Comparison of ENCODE assay signal across 8 mouse cellular contexts in the genomic region with DNA sequence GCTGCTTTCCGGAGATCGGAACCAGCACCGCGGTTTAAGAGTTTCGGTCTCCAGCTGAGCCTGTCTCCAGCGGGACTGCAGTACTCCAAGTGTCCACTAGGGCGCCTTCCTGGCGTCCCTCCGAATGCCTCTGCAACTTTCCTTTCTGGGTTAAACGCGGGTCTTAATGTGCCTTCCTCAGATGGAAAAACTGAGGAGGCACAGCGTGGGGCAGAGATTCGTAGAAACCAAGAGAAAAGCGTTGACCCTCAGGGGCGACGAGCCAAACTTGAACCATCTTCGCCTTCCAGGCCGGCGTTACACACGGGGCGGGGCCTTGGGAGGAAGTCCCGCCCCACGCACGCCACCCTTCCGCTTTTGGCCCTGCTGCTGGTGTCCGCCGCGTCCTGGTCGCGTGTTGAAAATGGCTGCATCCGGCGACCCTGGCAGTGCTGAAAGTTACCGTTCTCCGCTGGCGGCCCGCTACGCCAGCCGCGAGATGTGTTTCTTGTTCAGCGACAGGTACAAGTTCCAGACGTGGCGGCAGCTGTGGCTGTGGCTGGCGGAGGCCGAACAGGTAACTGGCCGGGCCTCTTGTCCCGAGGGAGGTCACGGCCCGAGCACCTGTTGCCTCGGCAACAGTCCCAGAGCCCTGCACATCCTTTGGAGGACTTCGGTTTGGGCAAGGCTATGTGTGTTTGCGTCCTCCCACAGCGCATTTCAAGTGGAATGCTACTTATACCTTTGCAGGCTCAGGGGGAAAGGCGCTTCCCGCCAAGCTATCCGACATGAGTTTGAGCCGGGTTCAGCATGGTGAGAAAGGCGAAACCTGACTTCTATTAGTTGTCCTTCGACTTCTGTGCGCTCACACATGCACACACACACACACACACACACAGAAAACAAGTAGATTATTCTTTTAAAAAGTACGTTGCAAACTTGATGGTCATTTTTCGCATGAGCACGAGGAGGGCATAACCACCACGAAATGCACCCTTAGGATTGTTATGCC. TPM values are rescaled to one million over a fixed set of nuclear protein-coding genes. Genes with fewer than 3 reads are reported as not detected.
DNase-seq lines count a peak whose midpoint lies in the region; ATAC-seq and TF ChIP-seq lines count a peak whose summit lies in the region.

Adsl (plus strand) TSS at position 346 of the 991 bp plus-strand sequence.

- no peaks in the 10 kb centered on the region for H3K27me3 ChIP-seq in E14TG2a.4 (ENCODE audit: insufficient read depth, low read length)
- no peaks in the 10 kb centered on the region for H3K27me3 ChIP-seq in forebrain, embryonic 13.5 days
- H3K27me3 ChIP-seq in liver, postnatal 0 days (ENCODE audit: insufficient read depth, low read length): no peaks in the 10 kb centered on the region
- no peaks in the 10 kb centered on the region for H3K27me3 ChIP-seq in neural tube, embryonic 14.5 days (ENCODE audit: control insufficient read depth, insufficient read depth, low read length)

- peak; percentile 95 for ATAC-seq in forebrain, embryonic 13.5 days
- peak; percentile 97 for ATAC-seq in liver, postnatal 0 days
- ATAC-seq in neural tube, embryonic 14.5 days (ENCODE audit: low read depth): peak; percentile 94

- peaks cover 50% of the 10 kb centered on the region for H3K4me1 ChIP-seq in E14TG2a.4 (replicated peaks; ENCODE audit: low read depth, low read length)
- H3K4me1 ChIP-seq in forebrain, embryonic 13.5 days: peaks cover 16% of the 10 kb centered on the region
- peaks cover 12% of the 10 kb centered on the region for H3K4me1 ChIP-seq in liver, postnatal 0 days (ENCODE audit: insufficient read depth)
- H3K4me1 ChIP-seq in neural tube, embryonic 14.5 days (ENCODE audit: control insufficient read depth, insufficient read depth, low read length): peaks cover 7% of the 10 kb centered on the region; the same call in 1 of the 2 replicates

- peak; percentile 99 for TF ChIP-seq CTCF in E14TG2a.4 (conservative IDR thresholded peaks at IDR 0.05; ENCODE audit: low read length)
- peak; percentile 96 for TF ChIP-seq CTCF in liver, postnatal 0 days (IDR thresholded peaks at IDR 0.05; ENCODE audit: low read depth)

- peak; percentile 64; the same call in 1 of the 2 replicates for TF ChIP-seq EP300 in liver, postnatal 0 days (IDR thresholded peaks at IDR 0.05; ENCODE audit: low read depth)

- peak within 1 kb of the TSS; percentile 78 for H3K4me2 ChIP-seq in forebrain, embryonic 13.5 days
- H3K4me2 ChIP-seq in liver, postnatal 0 days (ENCODE audit: low read depth, low read length): peak within 1 kb of the TSS; percentile 93
- peak within 1 kb of the TSS; percentile 71 for H3K4me2 ChIP-seq in neural tube, embryonic 14.5 days (ENCODE audit: low read depth, low read length)

- H3K36me3 ChIP-seq in E14TG2a.4 (ENCODE audit: insufficient read depth, low read length): peaks cover 31% of the 10 kb centered on the region
- peaks cover 22% of the 10 kb centered on the region for H3K36me3 ChIP-seq in forebrain, embryonic 13.5 days (ENCODE audit: poor library complexity, severe bottlenecking)
- H3K36me3 ChIP-seq in liver, postnatal 0 days (replicated peaks; ENCODE audit: insufficient read depth, low read length): peaks cover 11% of the 10 kb centered on the region
- 0 out of 2 replicates have a peak, but pooled peaks cover 4% of the 10 kb centered on the region for H3K36me3 ChIP-seq in neural tube, embryonic 14.5 days (ENCODE audit: control insufficient read depth, insufficient read depth, low read length)

- peak within 1 kb of the TSS; percentile 97 for H3K4me3 ChIP-seq in E14TG2a.4 (replicated peaks; ENCODE audit: low read length)
- H3K4me3 ChIP-seq in forebrain, embryonic 13.5 days: peak within 1 kb of the TSS; percentile 86
- H3K4me3 ChIP-seq in liver, postnatal 0 days (ENCODE audit: low read depth, low read length): peak within 1 kb of the TSS; percentile 80
- H3K4me3 ChIP-seq in neural tube, embryonic 14.5 days (ENCODE audit: low read depth, low read length): peak within 1 kb of the TSS; percentile 78

- peak within 1 kb of the TSS; percentile 82 for H3K9ac ChIP-seq in forebrain, embryonic 13.5 days
- peak within 1 kb of the TSS; percentile 78 for H3K9ac ChIP-seq in liver, postnatal 0 days (replicated peaks)
- peak within 1 kb of the TSS; percentile 54 for H3K9ac ChIP-seq in neural tube, embryonic 14.5 days (replicated peaks; ENCODE audit: low read depth, low read length)

- WGBS in forebrain, embryonic 13.5 days: under 1% methylated on average over 63 of the region's 63 CpGs
- WGBS in large intestine, adult 2 months: under 1% methylated on average over 63 of the region's 63 CpGs
- WGBS in liver, postnatal 0 days (ENCODE audit: insufficient replicate concordance): 1% methylated on average over 63 of the region's 63 CpGs
- WGBS in neural tube, embryonic 14.5 days: 1% methylated on average over 63 of the region's 63 CpGs

- peak; percentile 91 for DNase-seq in c-Kit-positive CD71-positive TER-119-positive erythroid progenitor cells, embryonic 14.5 days (ENCODE audit: low spot score)
- DNase-seq in heart, postnatal 10 days: peak; percentile 90 to 93
- DNase-seq in large intestine, adult 2 months (ENCODE audit: low read depth, low spot score): peak; percentile 59
- DNase-seq in liver, postnatal 0 days: peak; percentile 94
- peak; percentile 92 for DNase-seq in testis, postnatal 10 days (ENCODE audit: low spot score)

- intact Hi-C loops in heart, postnatal 10 days (cut with DNase I): loop anchor here (2.0 to 10.0 kb wide), 2 partner anchors 242 to 684 kb away; partner anchors contain the start of gene Rps19bp1

- no peaks in the 10 kb centered on the region for H3K9me3 ChIP-seq in E14TG2a.4 (ENCODE audit: low read length)
- no peaks in the 10 kb centered on the region for H3K9me3 ChIP-seq in forebrain, embryonic 13.5 days (replicated peaks)
- no peaks in the 10 kb centered on the region for H3K9me3 ChIP-seq in liver, postnatal 0 days (ENCODE audit: low read length)
- no peaks in the 10 kb centered on the region for H3K9me3 ChIP-seq in neural tube, embryonic 14.5 days (ENCODE audit: control insufficient read depth, low read length)

- peak within 1 kb of the TSS; percentile 65; the same call in 1 of the 2 replicates for H3K27ac ChIP-seq in forebrain, embryonic 13.5 days
- H3K27ac ChIP-seq in liver, postnatal 0 days (ENCODE audit: low read depth): peak within 1 kb of the TSS; percentile 25
- peak within 1 kb of the TSS; percentile 55 for H3K27ac ChIP-seq in neural tube, embryonic 14.5 days (ENCODE audit: low read depth, low read length)

RNA-seq across cellular contexts. Expression of gene Adsl, which starts in this region (rescaled TPM):
- 123 and 134 TPM in 2 replicates for polyA plus RNA-seq in forebrain, embryonic 13.5 days (2015; fragmentation: Nextera tagmentation; extraction: Ambion mirVana)
- total RNA-seq in heart, postnatal 10 days (2021): 10 to 100 TPM; 81.1 to 86.2 TPM
- polyA plus RNA-seq in large intestine, adult 2 months (2012; rRNA removed): 48.0 and 54.2 TPM in 2 replicates
- 28.9 and 37.0 TPM in 2 replicates for polyA plus RNA-seq in liver, postnatal 0 days (2015; fragmentation: Nextera tagmentation; extraction: Ambion mirVana)
- polyA plus RNA-seq in neural tube, embryonic 14.5 days (2014; fragmentation: Nextera tagmentation; extraction: Ambion mirVana): 90.2 and 114 TPM in 2 replicates

Comparison
In these comparisons a context has a peak if more than half of its experiments do, and no peak if none do; other contexts are left out.
1. Peak in every context shown above with its lines: DNase-seq, ATAC-seq, H3K4me3 ChIP-seq and H3K27ac ChIP-seq.